Mouse (Mus musculus) C2C12 (cell line): ENCODE data around the gene Trex1. TPM values are rescaled to one million over a fixed set of nuclear protein-coding genes. Genes with fewer than 3 reads are reported as not detected.

Source experiments
- H3K27me3 ChIP-seq: one replicate; pipeline ENCODE4 v1.6.1; 2011; ENCODE audit not compliant: control insufficient read depth, insufficient read depth, insufficient read length
- H3K36me3 ChIP-seq: one replicate; pipeline ENCODE4 v1.6.1; 2011; ENCODE audit not compliant: control insufficient read depth, insufficient read depth
- H3K4me3 ChIP-seq: one replicate; pipeline ENCODE4 v1.5.1; 2011; ENCODE audit warnings: mild to moderate bottlenecking, control low read depth; ENCODE audit not compliant: poor library complexity, insufficient read depth, severe bottlenecking
- H3K79me2 ChIP-seq: one replicate; pipeline ENCODE4 v1.6.1; 2011; ENCODE audit not compliant: control insufficient read depth, insufficient read depth
- H3K79me3 ChIP-seq: one replicate; pipeline ENCODE4 v1.6.1; 2011; ENCODE audit warnings: low read depth, control low read depth
- H3ac ChIP-seq: one replicate; pipeline ENCODE3; 2011; ENCODE audit warnings: low read depth; ENCODE audit not compliant: control insufficient read depth, insufficient read length
- CEBPB ChIP-seq: IDR thresholded peaks from one replicate; pipeline ENCODE4 v1.6.1; 2011; ENCODE audit warnings: low read depth, mild to moderate bottlenecking, control low read depth, moderate library complexity
- CTCF ChIP-seq: IDR thresholded peaks from one replicate; pipeline ENCODE4 v1.5.1; 2011; ENCODE audit not compliant: control insufficient read depth, insufficient read depth, insufficient read length
- FOSL1 ChIP-seq: IDR thresholded peaks from one replicate; pipeline ENCODE4 v1.8.0; 2011; ENCODE audit warnings: mild to moderate bottlenecking, low read length; ENCODE audit not compliant: poor library complexity, insufficient read depth, severe bottlenecking
- MAX ChIP-seq: IDR thresholded peaks from one replicate; pipeline ENCODE4 v1.6.1; 2011; ENCODE audit warnings: mild to moderate bottlenecking, control low read depth
- MYOD1 ChIP-seq: IDR thresholded peaks from one replicate; pipeline ENCODE4 v1.6.1; 2011; ENCODE audit warnings: low read depth; ENCODE audit not compliant: control insufficient read depth, insufficient read length
- MYOG ChIP-seq: IDR thresholded peaks from one replicate; pipeline ENCODE4 v1.6.1; 2011; ENCODE audit not compliant: control insufficient read depth, insufficient read length; ENCODE audit errors: extremely low read depth
- USF1 ChIP-seq: IDR thresholded peaks from one replicate; pipeline ENCODE4 v1.6.1; 2011; ENCODE audit warnings: low read depth, mild to moderate bottlenecking, control low read depth, moderate library complexity
- polyA plus RNA-seq: library from polyadenylated mRNA; unstranded; fragments of >200 nt; fragmentation: generic; extraction: Trizol; gene quantifications from one replicate; pipeline ENCODE4 v1.2.1, GENCODE M21; 2012; ENCODE audit warnings: missing spikeins

Trex1 gene
- polyA plus RNA-seq, 1 experiment = 12.7 TPM

GRCm38 (mm10) chr9:109009636-109010315 is 49.8 kb downstream of the Trex1 start:
- Histone ChIP-seq H3K36me3 (peaks cover 14% of the 10 kb centered on the region), H3K4me3 (no peak overlapping the region), H3ac (no peak overlapping the region), H3K79me3 (no peaks in the 10 kb centered on the region), H3K27me3 (no peaks in the 10 kb centered on the region), H3K79me2 (no peaks in the 10 kb centered on the region)
- TF ChIP-seq CTCF = no peak
- TF ChIP-seq MAX = no peak

- H3ac ChIP-seq = no peak overlapping the region
- H3K4me3 ChIP-seq = no peak overlapping the region
- H3K79me2 ChIP-seq = no peaks in the 10 kb centered on the region
- no peak for TF ChIP-seq MYOD1
- TF ChIP-seq USF1 = no peak
- no peak for TF ChIP-seq MYOG
- no peak for TF ChIP-seq FOSL1
- no peak for TF ChIP-seq MAX
- no peak for TF ChIP-seq CEBPB
- TF ChIP-seq CTCF = no peak
- H3K27me3 ChIP-seq = no peaks in the 10 kb centered on the region
- peaks cover 14% of the 10 kb centered on the region for H3K36me3 ChIP-seq
- no peaks in the 10 kb centered on the region for H3K79me3 ChIP-seq
Observed at GRCm38 (mm10) chr9:109008994-109009635, 50.4 kb downstream of the Trex1 start.

GRCm38 (mm10) chr9:109008081-109008480 is 51.5 kb downstream of the Trex1 start:
- Histone ChIP-seq H3K79me3 (no peaks in the 10 kb centered on the region), H3K36me3 (peaks cover 10% of the 10 kb centered on the region), H3K79me2 (no peaks in the 10 kb centered on the region), H3ac (no peak overlapping the region), H3K4me3 (no peak overlapping the region), H3K27me3 (no peaks in the 10 kb centered on the region)
- TF ChIP-seq MAX = no peak
- no peak for TF ChIP-seq MYOD1
- no peak for TF ChIP-seq CTCF
- no peak for TF ChIP-seq MYOG
- TF ChIP-seq CEBPB = no peak
- TF ChIP-seq FOSL1 = no peak
- no peak for TF ChIP-seq USF1

Other genes with a start within 250 kb of the Trex1 start
- gene Celsr3, start 233.4 kb downstream of the Trex1 start, polyA plus RNA-seq = 0.05 TPM
- gene Slc26a6, start 206.5 kb downstream of the Trex1 start, polyA plus RNA-seq = 4.3 TPM
- not detected for gene Tmem89, start 145.1 kb downstream of the Trex1 start, polyA plus RNA-seq
- gene Uqcrc1, start 123.1 kb downstream of the Trex1 start, polyA plus RNA-seq = 382 TPM
- gene Col7a1, start 106.1 kb downstream of the Trex1 start, polyA plus RNA-seq = 10.1 TPM
- 0.56 TPM for gene Ucn2, start 73.7 kb downstream of the Trex1 start, polyA plus RNA-seq
- gene Pfkfb4, start 68.0 kb downstream of the Trex1 start, polyA plus RNA-seq = 6.7 TPM
- gene Shisa5, start 21.2 kb downstream of the Trex1 start, polyA plus RNA-seq = 86.4 TPM
- gene Atrip, start 14.4 kb upstream of the Trex1 start, polyA plus RNA-seq = 11.4 TPM
- gene Ccdc51, start 22.8 kb upstream of the Trex1 start, polyA plus RNA-seq = 12.4 TPM
- gene Tma7, start 22.9 kb upstream of the Trex1 start, polyA plus RNA-seq = 294 TPM
- 9.1 TPM for gene Plxnb1, start 35.7 kb upstream of the Trex1 start, polyA plus RNA-seq
- gene Fbxw21, start 102.3 kb upstream of the Trex1 start, polyA plus RNA-seq = not detected
- gene Fbxw13, start 136.2 kb upstream of the Trex1 start, polyA plus RNA-seq = not detected
- gene Fbxw20, start 175.0 kb upstream of the Trex1 start, polyA plus RNA-seq = not detected
- not detected for gene Fbxw14, start 227.9 kb upstream of the Trex1 start, polyA plus RNA-seq